Mouse (Mus musculus) forebrain, embryonic 14.5 days (tissue): ENCODE results near the gene Atg101. TPM values are rescaled to one million over a fixed set of nuclear protein-coding genes. Genes with fewer than 3 reads are reported as not detected.

Source experiments
- ATAC-seq: fragments of 200-750 bp; cut with Nextera tagmentation; 2 replicates; pipeline ENCODE4 v1.8.0; 2017; ENCODE audit warnings: mild to moderate bottlenecking, moderate library complexity
- DNase-seq: peaks from one replicate; pipeline ENCODE4 v3.0.0-alpha.2; 2015; ENCODE audit warnings: low spot score
- H3K27ac ChIP-seq: fragments of 300-500 bp; sonication (generic); 2 replicates; pipeline ENCODE4 v1.5.1; 2014; ENCODE audit warnings: low read depth, mild to moderate bottlenecking, control low read depth, low read length, moderate library complexity
- H3K27me3 ChIP-seq: fragments of 300-500 bp; sonication (generic); replicated peaks from 2 replicates; pipeline ENCODE4 v1.6.1; 2014; ENCODE audit warnings: low read length, control low read depth, mixed read lengths; ENCODE audit not compliant: control insufficient read depth, insufficient read depth
- H3K36me3 ChIP-seq: fragments of 300-500 bp; sonication (generic); 2 replicates; pipeline ENCODE4 v1.6.1; 2014; ENCODE audit warnings: low read length, control low read depth; ENCODE audit not compliant: control insufficient read depth, insufficient read depth
- H3K4me1 ChIP-seq: fragments of 300-500 bp; sonication (generic); 2 replicates; pipeline ENCODE4 v1.6.1; 2014; ENCODE audit warnings: antibody characterized with exemption, low read length, control low read depth; ENCODE audit not compliant: control insufficient read depth, insufficient read depth
- H3K4me2 ChIP-seq: fragments of 300-500 bp; sonication (generic); 2 replicates; pipeline ENCODE4 v1.6.1; 2014; ENCODE audit warnings: mild to moderate bottlenecking, control low read depth, low read length
- H3K4me3 ChIP-seq: fragments of 300-500 bp; sonication (generic); 2 replicates; pipeline ENCODE4 v1.5.1; 2014; ENCODE audit warnings: low read depth, low read length, control low read depth
- H3K9ac ChIP-seq: fragments of 300-500 bp; sonication (generic); 2 replicates; pipeline ENCODE4 v1.6.1; 2014; ENCODE audit warnings: mild to moderate bottlenecking, low read length, control low read depth, moderate library complexity
- H3K9me3 ChIP-seq: fragments of 300-500 bp; sonication (generic); replicated peaks from 2 replicates; pipeline ENCODE4 v1.6.1; 2016; ENCODE audit warnings: low read length, control low read depth, mixed read lengths; ENCODE audit not compliant: control insufficient read depth
- WGBS: fragments of 180-500 bp; shearing (Covaris S2); extraction: QIAGEN DNeasy Blood & Tissue Kit; methylation state at CpG from one replicate; pipeline ENCODE4 v1.1.7; 2014; 5-methylcytosine and 5-hydroxymethylcytosine counted together
- polyA plus RNA-seq: library from polyadenylated mRNA; unstranded; fragments of >200 nt; fragmentation: Nextera tagmentation; extraction: Ambion mirVana; gene quantifications from 2 replicates; pipeline ENCODE4 v1.2.1, GENCODE M21; 2014

The Atg101 gene
- polyA plus RNA-seq, 1 experiment from 2014 or later, result 83.1 TPM

DNA sequence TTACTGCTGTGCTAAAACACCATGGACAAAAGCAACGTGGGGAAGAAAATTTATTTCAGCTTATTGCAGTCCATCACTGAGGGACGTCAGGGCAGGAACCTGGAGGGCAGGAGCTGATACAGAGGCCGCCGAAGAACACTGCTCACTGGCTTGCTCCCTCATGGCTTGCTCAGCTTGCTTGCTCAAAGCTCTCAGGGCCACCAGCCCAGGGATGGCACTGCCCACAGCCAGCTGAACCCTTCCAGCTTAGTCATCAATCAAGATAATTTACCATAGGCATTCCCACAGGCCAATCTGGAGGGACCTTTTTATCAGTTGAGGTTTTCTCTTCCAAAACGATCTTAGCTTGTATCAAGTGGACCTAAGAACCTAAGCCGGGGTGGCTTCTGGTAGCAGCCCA, 27.9 kb downstream of the Atg101 start:
- no peak for ATAC-seq
- Histone ChIP-seq H3K4me1 (peaks cover 9% of the 10 kb centered on the region; the same call in 1 of the 2 replicates), H3K27me3 (no peaks in the 10 kb centered on the region), H3K36me3 (no peaks in the 10 kb centered on the region), H3K27ac (no peak overlapping the region), H3K4me3 (no peak overlapping the region), H3K4me2 (no peak overlapping the region), H3K9me3 (no peaks in the 10 kb centered on the region), H3K9ac (no peak overlapping the region)
- 91% methylated on average over 6 of the region's 6 CpGs for WGBS
- DNase-seq, result no peak

- Histone ChIP-seq H3K4me1 (peaks cover 6% of the 10 kb centered on the region; the same call in 1 of the 2 replicates), H3K27me3 (no peaks in the 10 kb centered on the region), H3K9me3 (no peaks in the 10 kb centered on the region), H3K9ac (no peak overlapping the region), H3K4me2 (no peak overlapping the region), H3K4me3 (no peak overlapping the region), H3K27ac (no peak overlapping the region), H3K36me3 (no peaks in the 10 kb centered on the region)
- DNase-seq (no peak), ATAC-seq (no peak)
- WGBS, result 70% methylated on average over 4 of the region's 4 CpGs
Observed at GRCm38 (mm10) chr15:101315378-101315777, 31.3 kb downstream of the Atg101 start.

- Histone ChIP-seq H3K4me3 (no peak overlapping the region), H3K27ac (no peak overlapping the region), H3K27me3 (no peaks in the 10 kb centered on the region), H3K9ac (no peak overlapping the region), H3K9me3 (no peaks in the 10 kb centered on the region), H3K36me3 (no peaks in the 10 kb centered on the region), H3K4me1 (peaks cover 6% of the 10 kb centered on the region; the same call in 1 of the 2 replicates), H3K4me2 (peak overlapping the region; percentile 26; the same call in 1 of the 2 replicates)
- DNase-seq (peak; percentile 96), ATAC-seq (peak; percentile 95)
- 3% methylated on average over 11 of the region's 11 CpGs for WGBS
Observed at GRCm38 (mm10) chr15:101315832-101316231, 31.8 kb downstream of the Atg101 start.

GRCm38 (mm10) chr15:101316279-101316912, 32.3 kb downstream of the Atg101 start:
- ATAC-seq, result peak; percentile 47
- Histone ChIP-seq H3K36me3 (no peaks in the 10 kb centered on the region), H3K4me3 (no peak overlapping the region), H3K4me2 (peak overlapping the region; percentile 26; the same call in 1 of the 2 replicates), H3K27ac (no peak overlapping the region), H3K27me3 (no peaks in the 10 kb centered on the region), H3K9me3 (no peaks in the 10 kb centered on the region), H3K4me1 (peaks cover 6% of the 10 kb centered on the region; the same call in 1 of the 2 replicates), H3K9ac (no peak overlapping the region)
- no peak for DNase-seq
- WGBS, result 52% methylated on average over 13 of the region's 13 CpGs

- no peaks in the 10 kb centered on the region for H3K27me3 ChIP-seq
- DNase-seq (no peak), ATAC-seq (no peak)
- no peaks in the 10 kb centered on the region for H3K9me3 ChIP-seq
- H3K4me1 ChIP-seq, result peaks cover 6% of the 10 kb centered on the region; the same call in 1 of the 2 replicates
- no peak overlapping the region for H3K4me2 ChIP-seq
- no peak overlapping the region for H3K4me3 ChIP-seq
- WGBS, result 84% methylated on average over 18 of the region's 18 CpGs
- H3K27ac ChIP-seq, result no peak overlapping the region
- H3K36me3 ChIP-seq, result no peaks in the 10 kb centered on the region
- no peak overlapping the region for H3K9ac ChIP-seq
Observed at GRCm38 (mm10) chr15:101316913-101317813, 33.1 kb downstream of the Atg101 start.

DNA sequence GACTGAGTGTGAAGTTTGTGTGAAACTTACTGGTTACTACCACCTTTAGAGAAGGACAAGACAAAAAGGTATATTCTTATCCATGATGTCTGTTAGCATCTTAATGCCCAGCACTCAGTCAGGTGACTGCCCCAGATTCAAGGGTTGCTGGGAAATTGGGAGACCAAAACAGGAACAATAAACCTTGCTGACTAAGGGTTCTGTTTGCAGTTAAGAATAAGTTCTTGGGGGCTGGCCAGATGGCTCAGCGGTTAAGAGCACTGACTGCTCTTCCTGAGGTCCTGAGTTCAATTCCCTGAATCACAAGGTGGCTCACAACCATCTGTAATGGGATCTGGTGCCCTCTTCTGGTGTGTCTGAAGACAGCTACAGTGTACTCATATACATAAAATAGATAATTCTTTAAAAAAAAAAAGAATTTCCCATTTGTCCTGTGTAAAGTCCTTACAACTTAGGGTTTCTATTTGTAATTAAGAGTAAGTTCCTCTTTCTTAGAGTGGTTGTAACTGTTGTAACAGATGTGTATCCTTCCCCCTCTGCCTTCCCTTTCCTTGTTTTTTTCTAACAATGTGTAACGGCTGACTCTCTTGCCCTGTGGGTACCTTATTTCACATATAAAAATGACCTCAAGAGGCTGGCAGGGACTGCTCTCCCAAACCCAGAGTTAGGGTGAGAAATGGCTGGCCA, 33.9 kb downstream of the Atg101 start:
- Histone ChIP-seq H3K9ac (no peak overlapping the region), H3K9me3 (no peaks in the 10 kb centered on the region), H3K27ac (no peak overlapping the region), H3K4me2 (no peak overlapping the region), H3K36me3 (no peaks in the 10 kb centered on the region), H3K27me3 (no peaks in the 10 kb centered on the region), H3K4me1 (peaks cover 6% of the 10 kb centered on the region; the same call in 1 of the 2 replicates), H3K4me3 (no peak overlapping the region)
- DNase-seq (no peak), ATAC-seq (no peak)
- WGBS, result 78% methylated on average over 2 of the region's 2 CpGs

DNA sequence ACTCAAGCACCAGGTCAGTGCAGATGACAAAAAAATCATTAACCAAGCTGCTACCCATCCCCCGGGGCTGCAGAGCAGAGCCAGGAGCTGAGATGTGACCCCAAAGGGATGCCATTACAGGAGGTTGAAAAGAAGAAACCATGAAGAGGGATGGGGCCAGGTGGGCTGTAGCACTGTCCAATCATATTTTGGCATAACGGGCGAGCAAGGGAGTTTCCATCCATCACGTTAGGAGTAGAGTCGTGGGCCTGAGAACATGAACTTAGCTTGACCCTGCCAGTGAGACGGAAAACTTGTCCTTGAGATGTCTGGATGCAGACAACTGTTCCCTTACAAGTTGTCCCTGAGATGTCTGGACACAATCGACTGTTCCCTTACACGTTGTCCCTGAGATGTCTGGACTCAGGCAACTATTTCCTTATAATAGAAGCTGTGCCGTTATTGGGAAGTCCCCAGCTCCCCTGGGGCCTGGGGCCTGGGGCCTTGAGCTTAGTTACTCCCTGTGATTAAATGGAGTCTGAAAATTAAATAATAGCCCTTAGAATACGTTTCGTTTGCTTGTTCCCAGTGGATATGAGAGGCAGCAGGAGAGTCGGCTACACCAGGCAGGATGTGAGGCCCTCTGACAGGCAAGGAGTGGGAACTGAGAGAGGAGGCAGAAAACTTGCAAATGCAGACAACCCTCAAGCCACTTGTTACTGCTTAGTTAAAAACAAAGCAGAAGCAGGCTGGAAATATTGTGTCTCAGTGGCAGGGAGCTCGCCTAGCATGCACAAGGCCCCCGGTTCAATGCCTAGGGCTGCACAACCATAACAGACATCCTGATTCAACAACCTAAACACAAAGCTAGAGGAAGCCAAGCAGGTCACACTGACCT, 35.1 kb downstream of the Atg101 start:
- Histone ChIP-seq H3K9me3 (no peaks in the 10 kb centered on the region), H3K4me3 (no peak overlapping the region), H3K4me2 (no peak overlapping the region), H3K27ac (no peak overlapping the region), H3K36me3 (no peaks in the 10 kb centered on the region), H3K9ac (no peak overlapping the region), H3K4me1 (peaks cover 6% of the 10 kb centered on the region; the same call in 1 of the 2 replicates), H3K27me3 (no peaks in the 10 kb centered on the region)
- DNase-seq (no peak), ATAC-seq (no peak)
- WGBS, result 64% methylated on average over 14 of the region's 14 CpGs

GRCm38 (mm10) chr15:101320010-101320617, 36.0 kb downstream of the Atg101 start:
- Histone ChIP-seq H3K9ac (no peak overlapping the region), H3K36me3 (no peaks in the 10 kb centered on the region), H3K27ac (no peak overlapping the region), H3K9me3 (no peaks in the 10 kb centered on the region), H3K4me3 (no peak overlapping the region), H3K4me2 (no peak overlapping the region), H3K27me3 (no peaks in the 10 kb centered on the region), H3K4me1 (peaks cover 6% of the 10 kb centered on the region; the same call in 1 of the 2 replicates)
- ATAC-seq (no peak), DNase-seq (no peak)
- 86% methylated on average over 6 of the region's 6 CpGs for WGBS
